Mouse (Mus musculus): ENCODE results near the gene Enpp3.

- no peak for TF ChIP-seq ZNF384 (IDR thresholded peaks at IDR 0.05; ENCODE audit: low read depth, low read length)
- TF ChIP-seq ZC3H11A (IDR thresholded peaks at IDR 0.05; ENCODE audit: borderline replicate concordance, low read depth, low read length): no peak
- TF ChIP-seq HCFC1 (IDR thresholded peaks at IDR 0.05; ENCODE audit: borderline replicate concordance, insufficient read depth, low read length): no peak
- no peak for TF ChIP-seq MAFK (IDR thresholded peaks at IDR 0.05; ENCODE audit: insufficient read depth, low read depth, low read length)
Observed at GRCm38 (mm10) chr10:24727478-24727877, 115.1 kb downstream of the Enpp3 start.

Data from ES-E14 (cell line).